Mouse (Mus musculus): ENCODE measurements at regions not wholly inside any gene's neighbourhood (a gene's known extent, or its start where the extent isn't known, plus 50 kb on each side); places are given as distances from the start of the nearest gene placed in this dataset.

GRCm38 (mm10) chr5:117032130-117032529, 83.8 kb downstream of the Suds3 start:
- no peak for TF ChIP-seq E2F4 (IDR thresholded peaks at IDR 0.05; ENCODE audit: insufficient read depth)
- TF ChIP-seq POLR2A (IDR thresholded peaks at IDR 0.05; ENCODE audit: insufficient read length, low read depth): no peak
- no peak for TF ChIP-seq MAX (IDR thresholded peaks at IDR 0.05; ENCODE audit: low read depth)
- TF ChIP-seq POLR2AphosphoS2 (IDR thresholded peaks at IDR 0.05; ENCODE audit: insufficient read length, low read depth): no peak
- no peak for TF ChIP-seq MYOG (IDR thresholded peaks at IDR 0.05; ENCODE audit: control insufficient read depth in 1 of 3, insufficient read depth in 1 of 3, insufficient read length in 2 of 3, low read depth in 2 of 3)
- TF ChIP-seq USF1 (IDR thresholded peaks at IDR 0.05; ENCODE audit: low read depth): no peak
- no peak for TF ChIP-seq MYOD1 (IDR thresholded peaks at IDR 0.05; ENCODE audit: control insufficient read depth in 1 of 3, insufficient read length in 2 of 3, low read depth in 2 of 3)
- TF ChIP-seq REST (IDR thresholded peaks at IDR 0.05; ENCODE audit: insufficient read depth, insufficient read length): no peak
- TF ChIP-seq SRF (IDR thresholded peaks at IDR 0.05; ENCODE audit: control insufficient read depth, insufficient read length, low read depth): no peak

All from myocyte (in vitro differentiated cells).